Mouse (Mus musculus) cortical plate, adult 2 months (tissue): ENCODE results near the gene Copz1.

Experiments
- CTCF ChIP-seq: fragments of 200-500 bp; IDR thresholded peaks from 2 replicates; pipeline ENCODE4 v1.5.1; 2011; ENCODE audit warnings: mild to moderate bottlenecking, control low read depth, low read length; ENCODE audit not compliant: insufficient read depth; ENCODE audit errors: extremely low read depth
- POLR2A ChIP-seq: fragments of 200-500 bp; IDR thresholded peaks from 2 replicates; pipeline ENCODE4 v1.6.1; 2011; ENCODE audit warnings: mild to moderate bottlenecking, low read length, control low read depth; ENCODE audit not compliant: insufficient read depth; ENCODE audit errors: extremely low read depth

- TF ChIP-seq POLR2A (no peak), CTCF (no peak)
Measured at GRCm38 (mm10) chr15:103251595-103251994, 20.9 kb upstream of the Copz1 start.
